Mouse (Mus musculus) forebrain, postnatal 0 days (tissue): Measurements from ENCODE around the gene Rab40b. TPM values are rescaled to one million over a fixed set of nuclear protein-coding genes. Genes with fewer than 3 reads are reported as not detected.
A peak's percentile ranks its signal among the peaks of the same experiment; 100 is the strongest.

ENCODE experiments used
- ATAC-seq: fragments of 200-750 bp; cut with Nextera tagmentation; 2 replicates; pipeline ENCODE4 v1.8.0; 2017; ENCODE audit warnings: mild to moderate bottlenecking, moderate library complexity
- DNase-seq: peaks from one replicate; pipeline ENCODE4 v3.0.0-alpha.2; 2015
- H3K27ac ChIP-seq: fragments of 300-500 bp; sonication (generic); 2 replicates; pipeline ENCODE4 v1.5.1; 2014; ENCODE audit warnings: low read depth, mild to moderate bottlenecking, antibody characterized with exemption, low read length, moderate library complexity, mixed read lengths
- H3K27me3 ChIP-seq: fragments of 300-500 bp; sonication (generic); 2 replicates; pipeline ENCODE4 v1.6.1; 2014; ENCODE audit warnings: mild to moderate bottlenecking, low read length, mixed read lengths; ENCODE audit not compliant: insufficient read depth
- H3K36me3 ChIP-seq: fragments of 300-500 bp; sonication (generic); 2 replicates; pipeline ENCODE4 v1.6.1; 2014; ENCODE audit warnings: mild to moderate bottlenecking, moderate library complexity; ENCODE audit not compliant: insufficient read depth
- H3K4me1 ChIP-seq: fragments of 300-500 bp; sonication (generic); 2 replicates; pipeline ENCODE4 v1.6.1; 2014; ENCODE audit warnings: antibody characterized with exemption; ENCODE audit not compliant: insufficient read depth
- H3K4me2 ChIP-seq: fragments of 300-500 bp; sonication (generic); 2 replicates; pipeline ENCODE4 v1.6.1; 2014; ENCODE audit warnings: low read depth, mild to moderate bottlenecking, moderate library complexity
- H3K4me3 ChIP-seq: fragments of 300-500 bp; sonication (generic); 2 replicates; pipeline ENCODE4 v1.5.1; 2014; ENCODE audit warnings: low read depth, low read length, mixed read lengths
- H3K9ac ChIP-seq: fragments of 300-500 bp; sonication (generic); 2 replicates; pipeline ENCODE4 v1.6.1; 2014; ENCODE audit warnings: mild to moderate bottlenecking
- H3K9me3 ChIP-seq: fragments of 300-500 bp; sonication (generic); 2 replicates; pipeline ENCODE4 v1.6.1; 2016; ENCODE audit warnings: low read length
- CTCF ChIP-seq: sonication (generic); IDR thresholded peaks from 2 replicates; pipeline ENCODE4 v1.5.1; 2016; ENCODE audit warnings: antibody characterized with exemption, control low read depth, low read depth
- WGBS: fragments of 180-500 bp; shearing (Covaris S2); extraction: QIAGEN DNeasy Blood & Tissue Kit; methylation state at CpG from one replicate; pipeline ENCODE4 v1.1.7; 2014; 5-methylcytosine and 5-hydroxymethylcytosine counted together
- polyA plus RNA-seq: library from polyadenylated mRNA; unstranded; fragments of >200 nt; fragmentation: Nextera tagmentation; extraction: Ambion mirVana; gene quantifications from 2 replicates; pipeline ENCODE4 v1.2.1, GENCODE M21; 2015
- total RNA-seq: library from RNA; depleted of rRNA; stranded (reverse); fragments of >200 nt; gene quantifications from 2 replicates; pipeline ENCODE4 v1.2.3, GENCODE M21; 2014

The Rab40b gene
- total and polyA plus RNA-seq, 2 experiments from 2014 or later, result 19.7 to 22.3 TPM

- peaks cover 10% of the 10 kb centered on the region for H3K4me1 ChIP-seq
- H3K27ac ChIP-seq, result no peak overlapping the region
- H3K9ac ChIP-seq, result no peak overlapping the region
- DNase-seq (no peak), ATAC-seq (no peak)
- no peak overlapping the region for H3K4me2 ChIP-seq
- no peaks in the 10 kb centered on the region for H3K27me3 ChIP-seq
- no peaks in the 10 kb centered on the region for H3K36me3 ChIP-seq
- 56% methylated on average over 3 of the region's 3 CpGs for WGBS
- TF ChIP-seq CTCF, result no peak
- no peak overlapping the region for H3K4me3 ChIP-seq
- no peaks in the 10 kb centered on the region for H3K9me3 ChIP-seq
Measured at GRCm38 (mm10) chr11:121390793-121391192, 2.7 kb upstream of the Rab40b start.

GRCm38 (mm10) chr11:121388554-121388945, 499 bp upstream of the Rab40b start:
- ATAC-seq, result no peak
- H3K9me3 ChIP-seq, result no peaks in the 10 kb centered on the region
- H3K4me1 ChIP-seq, result peaks cover 10% of the 10 kb centered on the region
- no peak for DNase-seq
- H3K36me3 ChIP-seq, result no peaks in the 10 kb centered on the region
- 13% methylated on average over 6 of the region's 6 CpGs for WGBS
- no peaks in the 10 kb centered on the region for H3K27me3 ChIP-seq
- H3K27ac ChIP-seq, result no peak overlapping the region
- H3K4me3 ChIP-seq, result peak overlapping the region; percentile 72
- TF ChIP-seq CTCF, result no peak
- peak overlapping the region; percentile 90 for H3K4me2 ChIP-seq
- H3K9ac ChIP-seq, result no peak overlapping the region

GRCm38 (mm10) chr11:121380294-121380693, 7.8 kb downstream of the Rab40b start:
- H3K4me1 ChIP-seq, result no peaks in the 10 kb centered on the region
- 35% methylated on average over 6 of the region's 6 CpGs for WGBS
- no peak overlapping the region for H3K4me3 ChIP-seq

GRCm38 (mm10) chr11:121378644-121379043, 9.4 kb downstream of the Rab40b start:
- H3K4me3 ChIP-seq, result no peak overlapping the region

More at GRCm38 (mm10) chr11:121380294-121380693, 7.8 kb downstream of the Rab40b start:
- Histone ChIP-seq H3K4me2 (no peak overlapping the region), H3K9me3 (no peaks in the 10 kb centered on the region), H3K27ac (no peak overlapping the region), H3K36me3 (no peaks in the 10 kb centered on the region), H3K9ac (no peak overlapping the region), H3K27me3 (no peaks in the 10 kb centered on the region)
- peak; percentile 59 for ATAC-seq
- no peak for DNase-seq
- no peak for TF ChIP-seq CTCF

GRCm38 (mm10) chr11:121373305-121373704, 14.7 kb downstream of the Rab40b start:
- Histone ChIP-seq H3K27ac (no peak overlapping the region), H3K4me1 (no peaks in the 10 kb centered on the region), H3K9me3 (no peaks in the 10 kb centered on the region), H3K4me3 (no peak overlapping the region), H3K27me3 (no peaks in the 10 kb centered on the region), H3K9ac (no peak overlapping the region), H3K4me2 (no peak overlapping the region), H3K36me3 (no peaks in the 10 kb centered on the region)
- no peak for TF ChIP-seq CTCF
- 67% methylated on average over 6 of the region's 6 CpGs for WGBS
- DNase-seq (no peak), ATAC-seq (no peak)

More at GRCm38 (mm10) chr11:121378644-121379043, 9.4 kb downstream of the Rab40b start:
- Histone ChIP-seq H3K27ac (no peak overlapping the region), H3K36me3 (no peaks in the 10 kb centered on the region), H3K4me1 (no peaks in the 10 kb centered on the region), H3K9me3 (no peaks in the 10 kb centered on the region), H3K9ac (no peak overlapping the region), H3K27me3 (no peaks in the 10 kb centered on the region), H3K4me2 (no peak overlapping the region)
- ATAC-seq, result no peak
- no peak for DNase-seq
- no peak for TF ChIP-seq CTCF

- Histone ChIP-seq H3K4me3 (no peak overlapping the region), H3K9me3 (no peaks in the 10 kb centered on the region), H3K27me3 (no peaks in the 10 kb centered on the region), H3K27ac (no peak overlapping the region), H3K4me1 (no peaks in the 10 kb centered on the region), H3K9ac (no peak overlapping the region), H3K36me3 (no peaks in the 10 kb centered on the region), H3K4me2 (no peak overlapping the region)
- DNase-seq (no peak), ATAC-seq (no peak)
- no peak for TF ChIP-seq CTCF
- 82% methylated on average over 6 of the region's 6 CpGs for WGBS
Measured at GRCm38 (mm10) chr11:121370337-121370994, 17.6 kb downstream of the Rab40b start.

- Histone ChIP-seq H3K36me3 (no peaks in the 10 kb centered on the region), H3K9me3 (no peaks in the 10 kb centered on the region), H3K4me3 (no peak overlapping the region), H3K4me1 (no peaks in the 10 kb centered on the region), H3K27me3 (no peaks in the 10 kb centered on the region), H3K9ac (no peak overlapping the region), H3K27ac (no peak overlapping the region), H3K4me2 (no peak overlapping the region)
- no peak for ATAC-seq
- peak; percentile 45 for DNase-seq
- WGBS, result 62% methylated on average over 6 of the region's 6 CpGs
- peak; percentile 66 for TF ChIP-seq CTCF
Measured at GRCm38 (mm10) chr11:121369622-121370021, 18.4 kb downstream of the Rab40b start.
